Mouse (Mus musculus) neural tube, embryonic 15.5 days (tissue): ENCODE results near the gene Necab2. TPM values are rescaled to one million over a fixed set of nuclear protein-coding genes. Genes with fewer than 3 reads are reported as not detected.

Source experiments
- ATAC-seq: fragments of 200-750 bp; cut with Nextera tagmentation; 2 replicates; pipeline ENCODE4 v1.8.0; 2017; ENCODE audit warnings: mild to moderate bottlenecking, moderate TSS enrichment, moderate library complexity; ENCODE audit not compliant: low FRiP score
- H3K27ac ChIP-seq: fragments of 300-500 bp; sonication (generic); replicated peaks from 2 replicates; pipeline ENCODE4 v1.5.1; 2015; ENCODE audit warnings: mild to moderate bottlenecking, inconsistent platforms
- H3K27me3 ChIP-seq: fragments of 300-500 bp; sonication (generic); replicated peaks from 2 replicates; pipeline ENCODE4 v1.6.1; 2015; ENCODE audit warnings: inconsistent platforms
- H3K36me3 ChIP-seq: fragments of 300-500 bp; sonication (generic); 2 replicates; pipeline ENCODE4 v1.6.1; 2015; ENCODE audit warnings: inconsistent platforms
- H3K4me1 ChIP-seq: fragments of 300-500 bp; sonication (generic); 2 replicates; pipeline ENCODE4 v1.6.1; 2015; ENCODE audit warnings: inconsistent platforms
- H3K4me2 ChIP-seq: fragments of 300-500 bp; sonication (generic); 2 replicates; pipeline ENCODE4 v1.6.1; 2015; ENCODE audit warnings: inconsistent platforms, mild to moderate bottlenecking, moderate library complexity
- H3K4me3 ChIP-seq: fragments of 300-500 bp; sonication (generic); replicated peaks from 2 replicates; pipeline ENCODE4 v1.5.1; 2015; ENCODE audit warnings: mild to moderate bottlenecking, inconsistent platforms
- H3K9ac ChIP-seq: fragments of 300-500 bp; sonication (generic); replicated peaks from 2 replicates; pipeline ENCODE4 v1.6.1; 2015; ENCODE audit warnings: mild to moderate bottlenecking, inconsistent platforms
- H3K9me3 ChIP-seq: fragments of 300-500 bp; sonication (generic); replicated peaks from 2 replicates; pipeline ENCODE4 v1.6.1; 2016; ENCODE audit warnings: inconsistent platforms
- WGBS: fragments of 180-500 bp; shearing (Covaris S2); methylation state at CpG from one replicate; pipeline ENCODE4 v1.1.7; 2015; ENCODE audit warnings: mixed read lengths; 5-methylcytosine and 5-hydroxymethylcytosine counted together
- polyA plus RNA-seq: library from polyadenylated mRNA; unstranded; fragments of >200 nt; fragmentation: Nextera tagmentation; extraction: Ambion mirVana; gene quantifications from 2 replicates; pipeline ENCODE4 v1.2.1, GENCODE M21; 2015

Necab2 gene
- polyA plus RNA-seq, 1 experiment from 2014 or later, result 45.3 TPM

- 86% methylated on average over 3 of the region's 3 CpGs for WGBS
- H3K4me2 ChIP-seq, result no peak overlapping the region
- no peaks in the 10 kb centered on the region for H3K27me3 ChIP-seq
- H3K4me3 ChIP-seq, result no peak overlapping the region
- no peaks in the 10 kb centered on the region for H3K4me1 ChIP-seq
- no peak overlapping the region for H3K27ac ChIP-seq
- no peak for ATAC-seq
- no peak overlapping the region for H3K9ac ChIP-seq
- H3K36me3 ChIP-seq, result no peaks in the 10 kb centered on the region
- H3K9me3 ChIP-seq, result no peaks in the 10 kb centered on the region
These were observed 17.0 kb upstream of the Necab2 start for GRCm38 (mm10) chr8:119429552-119429951.

GRCm38 (mm10) chr8:119430250-119430649, 16.3 kb upstream of the Necab2 start:
- no peak for ATAC-seq
- Histone ChIP-seq H3K4me3 (no peak overlapping the region), H3K9ac (no peak overlapping the region), H3K27ac (no peak overlapping the region), H3K27me3 (no peaks in the 10 kb centered on the region), H3K4me2 (no peak overlapping the region), H3K4me1 (no peaks in the 10 kb centered on the region), H3K9me3 (no peaks in the 10 kb centered on the region), H3K36me3 (no peaks in the 10 kb centered on the region)
- WGBS, result 86% methylated on average over 8 of the region's 8 CpGs

GRCm38 (mm10) chr8:119430690-119431089, 15.8 kb upstream of the Necab2 start:
- Histone ChIP-seq H3K4me1 (no peaks in the 10 kb centered on the region), H3K9ac (no peak overlapping the region), H3K27ac (no peak overlapping the region), H3K4me2 (no peak overlapping the region), H3K9me3 (no peaks in the 10 kb centered on the region), H3K4me3 (no peak overlapping the region), H3K27me3 (no peaks in the 10 kb centered on the region), H3K36me3 (no peaks in the 10 kb centered on the region)
- 93% methylated on average over 7 of the region's 7 CpGs for WGBS
- no peak for ATAC-seq

- Histone ChIP-seq H3K4me3 (no peak overlapping the region), H3K9ac (no peak overlapping the region), H3K27me3 (no peaks in the 10 kb centered on the region; the same call in 1 of the 2 replicates), H3K4me1 (no peaks in the 10 kb centered on the region), H3K4me2 (no peak overlapping the region), H3K27ac (no peak overlapping the region), H3K36me3 (no peaks in the 10 kb centered on the region), H3K9me3 (no peaks in the 10 kb centered on the region)
- no peak for ATAC-seq
- WGBS, result 68% methylated on average over 3 of the region's 3 CpGs
These were observed 14.1 kb upstream of the Necab2 start for GRCm38 (mm10) chr8:119432372-119432771.

- no peak within 1 kb of the TSS for H3K27ac ChIP-seq
- H3K9me3 ChIP-seq, result no peaks in the 10 kb centered on the region
- no peak within 1 kb of the TSS for H3K9ac ChIP-seq
- no peak within 1 kb of the TSS for H3K4me3 ChIP-seq
- no peak within 1 kb of the TSS for H3K4me2 ChIP-seq
- 92% methylated on average over 13 of the region's 13 CpGs for WGBS
- no peaks in the 10 kb centered on the region for H3K36me3 ChIP-seq
- H3K27me3 ChIP-seq, result no peaks in the 10 kb centered on the region; the same call in 1 of the 2 replicates
- ATAC-seq, result no peak
- no peaks in the 10 kb centered on the region for H3K4me1 ChIP-seq
These were observed 12.8 kb upstream of the Necab2 start, which contains the start of gene Osgin1 for GRCm38 (mm10) chr8:119433582-119434174. Gene Osgin1 (plus strand): TSS chr8:119434124.

- H3K9me3 ChIP-seq, result no peaks in the 10 kb centered on the region
- no peak overlapping the region for H3K9ac ChIP-seq
- H3K36me3 ChIP-seq, result no peaks in the 10 kb centered on the region
- H3K4me3 ChIP-seq, result no peak overlapping the region
- H3K27ac ChIP-seq, result no peak overlapping the region
- H3K4me1 ChIP-seq, result peaks cover 4% of the 10 kb centered on the region
- 77% methylated on average over 6 of the region's 6 CpGs for WGBS
- ATAC-seq, result no peak
- H3K27me3 ChIP-seq, result no peaks in the 10 kb centered on the region; the same call in 1 of the 2 replicates
- H3K4me2 ChIP-seq, result no peak overlapping the region
These were observed 11.9 kb upstream of the Necab2 start for GRCm38 (mm10) chr8:119434569-119434968.

- WGBS, result 82% methylated on average over 7 of the region's 7 CpGs
These were observed 11.0 kb upstream of the Necab2 start for GRCm38 (mm10) chr8:119435527-119435926.

GRCm38 (mm10) chr8:119436331-119436730, 10.2 kb upstream of the Necab2 start:
- Histone ChIP-seq H3K27ac (no peak overlapping the region), H3K9me3 (no peaks in the 10 kb centered on the region), H3K4me1 (peaks cover 19% of the 10 kb centered on the region), H3K4me3 (no peak overlapping the region), H3K9ac (no peak overlapping the region), H3K27me3 (no peaks in the 10 kb centered on the region; the same call in 1 of the 2 replicates), H3K36me3 (no peaks in the 10 kb centered on the region), H3K4me2 (no peak overlapping the region)
- ATAC-seq, result no peak
- 88% methylated on average over 10 of the region's 10 CpGs for WGBS

More at GRCm38 (mm10) chr8:119435527-119435926, 11.0 kb upstream of the Necab2 start:
- H3K36me3 ChIP-seq, result no peaks in the 10 kb centered on the region
- H3K4me2 ChIP-seq, result no peak overlapping the region
- no peak overlapping the region for H3K9ac ChIP-seq
- H3K4me3 ChIP-seq, result no peak overlapping the region
- no peak for ATAC-seq
- H3K27me3 ChIP-seq, result no peaks in the 10 kb centered on the region; the same call in 1 of the 2 replicates
- peaks cover 14% of the 10 kb centered on the region for H3K4me1 ChIP-seq
- H3K27ac ChIP-seq, result no peak overlapping the region
- H3K9me3 ChIP-seq, result no peaks in the 10 kb centered on the region

GRCm38 (mm10) chr8:119436933-119437332, 9.6 kb upstream of the Necab2 start:
- H3K4me2 ChIP-seq, result no peak overlapping the region
- no peak for ATAC-seq
- no peaks in the 10 kb centered on the region; the same call in 1 of the 2 replicates for H3K27me3 ChIP-seq
- no peak overlapping the region for H3K27ac ChIP-seq
- no peaks in the 10 kb centered on the region for H3K9me3 ChIP-seq
- H3K4me1 ChIP-seq, result peaks cover 19% of the 10 kb centered on the region
- no peak overlapping the region for H3K9ac ChIP-seq
- no peak overlapping the region for H3K4me3 ChIP-seq
- WGBS, result 24% methylated on average over 9 of the region's 9 CpGs
- H3K36me3 ChIP-seq, result no peaks in the 10 kb centered on the region

- no peak overlapping the region for H3K4me3 ChIP-seq
- peaks cover 19% of the 10 kb centered on the region for H3K4me1 ChIP-seq
- ATAC-seq, result no peak
- H3K27ac ChIP-seq, result no peak overlapping the region
- H3K27me3 ChIP-seq, result no peaks in the 10 kb centered on the region; the same call in none of the 2 replicates
- no peak overlapping the region for H3K9ac ChIP-seq
- H3K9me3 ChIP-seq, result no peaks in the 10 kb centered on the region
- no peaks in the 10 kb centered on the region for H3K36me3 ChIP-seq
- no peak overlapping the region for H3K4me2 ChIP-seq
- 72% methylated on average over 11 of the region's 11 CpGs for WGBS
These were observed 9.0 kb upstream of the Necab2 start for GRCm38 (mm10) chr8:119437506-119437905.

- H3K4me3 ChIP-seq, result no peak overlapping the region
- WGBS, result 83% methylated on average over 6 of the region's 6 CpGs
- H3K4me2 ChIP-seq, result no peak overlapping the region
- no peaks in the 10 kb centered on the region for H3K36me3 ChIP-seq
- peaks cover 19% of the 10 kb centered on the region for H3K4me1 ChIP-seq
- no peak overlapping the region for H3K9ac ChIP-seq
- H3K27ac ChIP-seq, result no peak overlapping the region
- H3K9me3 ChIP-seq, result no peaks in the 10 kb centered on the region
- peaks cover 3% of the 10 kb centered on the region for H3K27me3 ChIP-seq
- ATAC-seq, result no peak
These were observed 7.6 kb upstream of the Necab2 start for GRCm38 (mm10) chr8:119438876-119439275.

- H3K27ac ChIP-seq, result no peak overlapping the region
- H3K4me3 ChIP-seq, result no peak overlapping the region
- no peak overlapping the region for H3K9ac ChIP-seq
- peaks cover 19% of the 10 kb centered on the region for H3K4me1 ChIP-seq
- H3K36me3 ChIP-seq, result no peaks in the 10 kb centered on the region
- H3K4me2 ChIP-seq, result no peak overlapping the region
- H3K9me3 ChIP-seq, result no peaks in the 10 kb centered on the region
- H3K27me3 ChIP-seq, result peaks cover 3% of the 10 kb centered on the region
- no peak for ATAC-seq
- WGBS, result 91% methylated on average over 2 of the region's 2 CpGs
These were observed 7.1 kb upstream of the Necab2 start for GRCm38 (mm10) chr8:119439424-119439823.
